Mouse (Mus musculus) hindlimb bud, embryonic 11.5 days (tissue): ENCODE data around the gene Cd82.

Experiments used
- DNase-seq: peaks from one replicate; pipeline ENCODE4 v3.0.0-alpha.2; 2012; ENCODE audit warnings: low read depth, low spot score; ENCODE audit errors: extremely low spot score

The Cd82 gene

DNA sequence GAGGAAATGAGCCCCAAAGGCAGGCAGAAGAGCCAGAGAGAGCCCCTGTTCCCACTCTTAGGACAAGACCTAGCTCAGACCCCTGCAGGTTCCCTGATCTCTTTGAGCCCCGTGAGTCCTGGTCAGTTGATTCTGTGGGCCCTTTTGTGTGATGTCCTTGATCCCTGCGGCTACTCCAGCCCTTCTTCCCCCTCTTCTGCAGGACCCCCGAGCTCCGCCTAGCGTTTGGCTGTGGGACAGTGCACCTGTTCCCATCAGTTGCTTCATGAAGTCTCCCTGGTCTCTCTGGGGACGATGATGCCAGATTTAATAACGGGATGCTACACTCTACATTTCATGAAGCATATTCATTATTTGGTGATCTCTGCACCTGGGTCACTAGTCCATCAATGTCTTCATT, 6.2 kb upstream of the Cd82 start:
- no peak for DNase-seq

DNA sequence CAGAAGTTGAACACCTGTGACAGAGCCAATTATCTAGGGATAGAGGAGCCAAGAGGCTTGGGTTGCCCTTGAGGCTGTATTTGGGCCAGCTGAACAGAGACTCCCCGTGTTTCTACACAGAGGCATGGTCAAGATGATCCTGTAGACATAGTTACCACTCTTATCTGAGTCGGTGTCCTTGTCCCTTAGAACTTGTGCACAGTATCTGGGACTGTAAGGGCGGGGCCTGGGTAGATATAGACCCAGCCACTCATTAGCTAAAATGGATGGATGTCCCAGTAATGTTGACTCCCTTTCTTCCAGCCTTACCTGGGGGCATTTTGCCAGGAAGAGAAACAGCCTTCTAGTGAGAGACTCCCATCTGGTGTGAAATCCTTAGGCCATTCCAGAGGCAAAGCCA, 3.4 kb upstream of the Cd82 start:
- DNase-seq = no peak

DNA sequence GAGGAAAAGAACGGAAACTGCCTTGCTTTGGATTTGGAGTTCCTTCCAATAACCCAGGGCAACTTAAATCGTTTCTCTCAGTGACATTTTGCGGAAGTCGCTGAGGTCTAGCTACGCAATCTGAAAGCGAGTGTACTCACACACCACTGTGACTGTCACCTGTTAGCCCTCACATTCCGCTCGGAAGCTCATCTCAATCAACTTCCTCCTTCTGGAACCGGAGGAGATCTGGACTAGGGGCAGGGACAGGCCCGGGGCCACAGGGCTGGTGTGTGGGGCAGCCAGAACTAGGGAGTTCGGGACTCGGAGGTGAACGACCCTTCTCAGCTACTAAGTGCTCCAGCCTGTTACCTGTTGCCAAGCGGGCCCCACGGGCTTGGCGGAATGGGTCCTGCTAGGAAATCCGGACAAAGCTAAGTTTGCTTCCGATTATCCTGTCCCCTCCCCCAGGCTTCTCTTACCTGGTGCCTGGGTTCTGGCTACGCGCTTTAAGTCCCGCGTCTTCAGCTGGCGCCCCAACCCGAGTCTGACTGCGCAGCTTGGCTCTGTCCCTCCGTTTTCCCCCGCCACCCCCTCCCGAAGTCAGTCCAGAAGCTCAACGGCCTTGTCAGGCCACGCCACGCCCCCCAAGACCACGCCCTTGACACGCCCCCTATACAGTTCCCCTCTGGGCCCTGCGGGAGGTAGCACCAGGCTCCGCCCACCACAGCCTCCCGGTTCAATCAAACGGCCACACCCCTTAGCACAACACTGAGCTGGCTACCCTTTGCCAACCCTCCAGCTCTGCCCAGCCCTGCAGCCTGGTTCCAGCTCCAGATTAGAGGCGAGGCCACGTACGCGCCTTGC, 848 bp downstream of the Cd82 start:
- DNase-seq = no peak

DNA sequence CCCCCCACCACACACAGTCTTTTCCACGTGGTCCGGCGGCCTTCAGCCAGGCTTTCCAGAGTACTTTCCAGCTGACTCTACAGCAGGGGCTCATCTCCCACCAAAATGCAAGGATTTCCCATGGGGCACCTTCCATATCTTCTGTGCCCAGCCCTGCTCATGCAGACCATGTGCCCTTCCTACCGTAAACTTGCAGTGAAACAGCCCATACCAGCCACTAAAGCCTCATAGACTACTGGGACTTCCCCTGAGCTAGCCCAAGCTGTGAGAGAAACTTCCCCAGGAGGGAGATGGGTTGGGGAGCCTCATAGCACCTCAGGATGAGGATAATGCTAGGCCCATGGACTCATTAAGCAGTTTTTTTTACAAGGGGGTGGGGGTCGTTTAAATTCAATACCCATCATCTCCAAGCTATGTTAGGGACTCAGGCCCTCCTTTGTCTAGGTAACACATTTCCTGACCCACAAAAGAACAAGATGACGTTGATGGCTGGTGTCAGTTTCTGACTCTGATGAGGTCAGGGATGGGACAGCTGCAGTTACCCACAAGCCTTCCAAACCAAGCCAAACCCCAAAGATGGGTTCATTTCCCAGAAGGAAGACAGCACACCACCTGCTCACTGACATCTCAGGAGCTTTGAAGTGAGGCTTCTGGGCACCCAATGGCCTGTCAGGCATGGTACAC, 2.0 kb downstream of the Cd82 start:
- no peak for DNase-seq

DNA sequence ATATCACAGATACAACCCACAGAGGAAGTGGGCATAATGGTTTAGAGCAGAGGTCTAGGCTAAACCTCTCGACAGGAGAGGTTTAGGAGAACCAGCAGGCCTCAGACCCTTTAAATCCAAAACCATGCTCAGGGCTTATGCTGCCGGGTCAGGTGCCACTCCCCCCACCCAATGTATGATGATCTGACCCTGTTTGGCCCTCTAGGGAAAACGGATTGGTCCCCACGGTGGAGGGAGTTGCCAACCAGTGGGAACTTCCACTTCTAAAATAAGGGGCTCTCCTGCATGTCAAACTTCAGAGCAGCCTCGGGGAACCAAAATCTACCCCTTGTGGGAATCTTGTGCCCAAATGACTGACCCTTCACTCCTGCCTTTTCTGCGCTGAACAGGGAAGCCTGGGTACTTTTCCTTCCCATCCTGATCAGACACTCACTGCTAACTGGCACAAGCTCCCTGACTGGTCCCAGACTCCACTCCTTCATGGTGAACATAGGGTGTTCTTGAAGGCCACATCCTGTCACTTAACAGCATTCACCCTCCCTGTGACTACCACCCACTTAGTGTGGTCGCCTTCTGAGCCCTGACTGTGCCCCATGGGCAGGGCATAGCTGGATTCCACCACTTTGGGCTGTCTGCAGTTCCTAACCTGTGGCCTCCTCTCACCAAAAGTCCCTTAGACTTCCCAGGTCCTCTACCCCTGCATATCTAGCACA, 3.6 kb downstream of the Cd82 start:
- DNase-seq = no peak

DNA sequence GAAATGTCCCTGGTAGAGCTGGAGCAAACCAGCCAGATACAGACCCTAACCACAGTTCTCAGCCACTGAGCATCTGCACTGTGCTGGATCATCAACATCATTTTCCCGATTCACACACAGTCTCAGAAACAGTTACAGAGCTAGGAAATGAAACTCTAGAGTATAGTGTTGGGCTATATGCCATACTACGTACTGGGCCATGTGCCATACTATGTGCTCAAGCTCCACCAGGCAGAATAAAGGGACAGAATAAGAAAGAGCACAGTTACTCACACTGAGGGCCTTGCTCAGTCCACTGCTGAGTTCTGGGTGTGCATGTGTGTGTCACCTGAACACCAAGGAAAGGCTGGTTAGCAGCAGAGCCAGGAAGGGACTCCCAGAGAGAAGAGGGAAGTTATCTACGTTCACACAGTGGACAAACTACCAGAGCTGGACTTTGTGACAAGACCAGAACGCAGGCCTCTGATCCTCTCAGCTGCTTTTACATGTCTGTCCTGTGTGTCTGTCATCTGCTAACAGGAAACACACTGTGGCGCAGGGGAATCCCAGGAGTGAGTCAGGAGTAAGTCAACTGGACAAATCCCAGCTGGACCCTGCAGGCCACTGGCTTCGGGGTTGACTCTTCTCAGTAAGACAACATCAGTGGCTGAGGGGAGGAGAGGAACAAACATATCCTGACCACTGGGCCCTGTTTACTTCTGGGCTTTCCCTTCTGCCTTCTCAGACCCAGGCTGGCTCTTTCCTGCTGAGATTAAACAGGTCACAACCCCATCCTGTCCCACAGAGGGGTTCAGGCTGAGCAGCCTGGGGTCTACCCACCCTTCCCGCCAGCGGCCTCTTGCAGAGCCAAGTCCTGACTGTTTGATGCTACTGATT, 4.4 kb downstream of the Cd82 start:
- DNase-seq = no peak

DNA sequence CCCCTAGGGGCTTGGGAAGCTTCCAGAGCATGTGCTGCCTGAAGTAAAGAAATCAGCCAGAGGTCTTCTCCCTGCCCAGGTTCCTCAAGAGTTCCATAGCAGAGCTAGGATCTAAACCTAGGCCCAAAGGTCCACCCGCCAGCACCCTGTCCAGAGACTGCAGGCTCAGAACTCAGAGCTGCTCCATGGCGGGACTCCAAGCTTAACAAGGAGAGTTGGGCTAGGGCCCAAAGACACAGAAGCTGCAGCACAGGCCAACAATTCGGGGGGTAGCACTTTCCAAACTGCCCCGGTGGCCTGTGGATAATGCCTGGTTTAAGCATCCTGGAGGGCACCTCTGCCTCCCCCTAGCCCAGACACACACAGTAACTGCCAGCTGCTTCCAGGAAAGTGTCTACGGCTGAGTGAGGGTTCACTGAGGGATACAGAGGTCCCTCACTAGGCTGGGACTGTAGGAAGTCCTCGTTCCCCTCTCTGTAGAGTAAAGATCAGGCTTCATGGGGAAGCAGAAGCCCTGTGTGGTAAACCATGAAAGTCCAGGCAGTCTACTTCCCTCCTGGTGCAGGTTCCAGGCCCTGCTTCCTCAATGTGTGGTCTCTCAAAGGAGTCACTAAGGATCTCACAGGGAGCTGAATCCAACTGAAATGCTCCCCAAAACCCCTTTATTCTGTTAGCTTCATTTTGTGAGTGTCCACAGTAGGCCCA, 5.4 kb downstream of the Cd82 start:
- no peak for DNase-seq

DNA sequence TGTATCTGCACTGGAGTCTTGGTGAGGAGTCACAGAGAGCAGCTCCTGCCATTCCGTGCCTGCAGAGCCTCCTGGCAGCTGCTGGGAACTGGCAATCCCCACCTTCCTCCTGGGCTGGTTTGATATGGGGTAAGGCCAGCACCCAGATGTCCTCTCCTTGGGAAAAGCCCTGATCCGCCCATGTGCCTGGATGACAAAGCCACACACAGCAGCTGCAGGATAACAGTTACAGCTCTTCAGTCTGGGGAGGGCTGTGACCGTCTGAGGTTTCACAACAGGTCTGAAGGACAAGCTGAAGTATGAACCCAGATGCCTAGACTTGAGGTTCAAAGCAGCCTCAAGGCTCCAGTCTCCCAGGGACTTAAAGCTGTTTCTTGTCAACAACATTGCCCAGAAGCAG, 6.8 kb downstream of the Cd82 start:
- DNase-seq = no peak

DNA sequence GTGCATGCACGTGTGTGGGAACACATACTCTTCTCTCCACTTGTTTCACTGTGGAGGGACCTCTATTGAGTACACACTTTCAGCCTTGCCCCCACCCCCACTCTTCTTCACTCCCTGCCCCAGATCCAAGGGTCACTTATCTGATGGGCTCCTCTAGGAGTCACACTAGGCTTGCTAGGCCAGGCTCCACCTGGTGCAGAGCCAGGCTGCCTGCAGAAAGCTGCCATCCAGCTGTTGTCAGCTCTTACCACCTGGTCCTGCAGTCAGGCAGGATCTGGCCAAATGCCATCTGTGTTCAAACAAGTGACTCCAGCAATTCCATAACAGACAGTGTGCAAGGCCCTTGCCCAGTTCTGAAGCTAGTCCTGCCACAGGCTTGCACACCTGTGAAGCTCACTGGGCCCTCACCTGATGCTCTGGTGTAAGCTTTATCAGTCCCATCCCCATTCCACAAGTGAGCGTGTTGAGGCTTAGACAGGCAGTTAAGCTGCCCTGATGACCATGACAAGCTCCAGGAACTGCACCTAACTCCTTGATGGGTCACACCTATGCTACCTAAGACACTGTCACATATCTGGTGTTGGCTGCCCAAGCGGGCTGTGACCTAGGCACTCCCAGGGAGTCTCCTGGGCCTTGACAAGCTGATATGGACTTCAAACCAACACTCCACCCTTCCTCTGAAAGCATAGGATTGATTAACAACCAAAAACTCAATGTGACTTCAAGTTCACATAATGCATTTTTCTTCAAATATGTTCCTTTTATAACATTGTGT, 7.9 kb downstream of the Cd82 start:
- no peak for DNase-seq

DNA sequence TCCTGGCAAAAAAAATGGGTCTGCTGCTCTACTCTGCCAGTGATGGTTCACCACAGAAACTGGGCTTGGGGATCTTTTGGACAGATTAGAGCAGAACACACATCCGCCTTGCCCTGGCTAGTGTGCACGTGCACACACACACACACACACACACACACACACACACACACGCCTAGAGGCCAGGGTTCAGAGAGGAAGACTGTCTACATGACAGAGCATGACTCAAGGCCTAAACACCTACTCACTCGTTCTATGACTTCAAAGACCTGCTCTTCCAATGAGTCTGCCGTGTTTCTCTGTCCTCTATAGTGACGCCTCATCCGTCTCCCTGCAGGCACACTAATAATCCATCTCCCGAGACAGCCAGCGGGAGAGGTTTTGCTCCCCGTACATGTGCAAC, 8.6 kb downstream of the Cd82 start:
- DNase-seq = no peak

DNA sequence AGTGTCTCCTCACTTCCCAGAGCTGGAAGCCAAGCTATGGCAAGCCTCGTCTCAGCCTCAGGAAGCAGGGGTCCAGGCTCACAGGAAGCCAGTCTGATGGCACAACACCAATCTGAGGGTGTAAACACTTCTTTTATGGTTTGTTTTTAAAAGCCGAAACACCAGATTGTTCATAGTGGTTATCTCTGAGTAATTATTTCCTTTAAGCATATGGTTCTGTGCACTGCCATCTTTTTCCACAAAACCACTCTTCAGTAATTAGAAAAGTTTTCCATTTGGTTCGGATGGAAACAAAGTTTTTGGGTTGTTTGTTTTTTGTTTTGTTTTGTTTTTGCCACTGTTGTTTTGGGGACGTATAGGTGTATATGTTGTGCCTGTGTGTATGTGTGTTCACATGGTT, 9.9 kb downstream of the Cd82 start:
- DNase-seq = no peak

DNA sequence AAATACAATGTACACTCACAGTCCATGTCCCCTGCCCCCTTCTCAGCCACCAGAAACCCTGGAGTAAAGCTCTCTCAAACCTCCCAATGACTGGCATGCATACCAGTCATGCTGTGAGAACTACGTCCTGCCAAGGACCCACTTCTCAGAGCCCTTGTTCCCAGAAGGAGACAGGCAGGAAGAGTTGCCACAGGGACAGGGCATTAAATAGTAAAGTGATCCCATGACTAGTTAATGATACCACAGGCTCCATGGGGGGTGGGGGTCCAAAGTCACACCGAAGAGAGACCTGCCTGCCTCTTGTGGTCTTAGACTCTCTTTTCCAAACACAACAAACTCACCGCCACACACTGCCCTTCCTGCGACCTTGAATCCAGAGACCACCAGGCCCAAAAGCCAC, 10.4 kb downstream of the Cd82 start:
- no peak for DNase-seq

DNA sequence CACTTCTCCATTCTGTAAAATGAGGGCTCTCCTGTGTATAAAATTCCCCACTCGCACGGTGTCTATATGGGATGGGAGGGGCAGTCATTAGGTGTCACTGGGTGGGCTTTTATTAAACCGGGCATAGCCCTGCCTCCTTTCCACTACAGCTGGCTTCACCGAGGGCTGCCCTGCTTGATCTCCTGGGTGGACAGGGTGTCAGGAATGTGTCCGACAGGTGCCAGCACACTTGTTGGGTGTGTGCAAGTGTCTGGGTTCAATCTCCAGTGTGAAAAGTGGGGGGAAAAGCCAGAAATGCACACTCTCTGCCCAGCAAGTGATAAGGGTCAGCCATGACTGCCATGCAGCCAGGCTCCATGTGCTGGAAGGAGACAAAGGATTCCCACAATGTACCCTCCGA, 10.9 kb downstream of the Cd82 start:
- DNase-seq = no peak

DNA sequence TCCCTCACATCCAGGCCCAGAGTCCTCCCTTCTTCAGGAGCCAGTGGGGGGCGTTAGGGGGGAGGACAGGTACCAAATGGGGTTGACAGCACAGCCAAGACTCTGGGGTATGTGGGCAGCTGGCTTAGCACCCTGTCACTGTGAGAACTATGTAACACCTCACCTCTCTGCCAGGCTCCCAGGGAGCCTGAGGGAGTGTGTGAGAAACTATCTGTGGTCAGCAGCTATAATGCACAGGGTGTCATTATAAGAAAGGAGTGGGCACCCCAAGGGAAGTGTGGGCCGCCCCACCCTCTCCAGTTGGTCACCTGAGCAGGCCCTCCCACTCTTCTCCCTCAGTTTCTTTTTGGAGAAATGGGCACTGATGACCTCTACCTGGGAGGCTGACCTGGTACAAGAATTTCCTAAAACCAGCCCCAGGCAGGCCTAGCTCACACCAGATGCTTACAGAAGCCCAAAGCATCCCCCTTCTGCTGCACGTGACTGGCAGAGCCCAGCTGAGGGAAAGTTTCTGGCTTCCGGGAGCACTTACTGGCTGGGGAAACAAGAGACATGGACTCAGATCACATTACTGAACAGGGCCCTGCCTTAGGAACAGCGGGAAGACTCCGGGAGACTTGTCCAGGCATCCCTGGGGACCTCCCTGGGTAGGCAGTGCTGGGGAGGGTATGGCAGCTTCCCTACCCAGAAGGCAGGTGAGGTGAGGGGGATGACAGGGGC, 11.6 kb downstream of the Cd82 start:
- DNase-seq = no peak

DNA sequence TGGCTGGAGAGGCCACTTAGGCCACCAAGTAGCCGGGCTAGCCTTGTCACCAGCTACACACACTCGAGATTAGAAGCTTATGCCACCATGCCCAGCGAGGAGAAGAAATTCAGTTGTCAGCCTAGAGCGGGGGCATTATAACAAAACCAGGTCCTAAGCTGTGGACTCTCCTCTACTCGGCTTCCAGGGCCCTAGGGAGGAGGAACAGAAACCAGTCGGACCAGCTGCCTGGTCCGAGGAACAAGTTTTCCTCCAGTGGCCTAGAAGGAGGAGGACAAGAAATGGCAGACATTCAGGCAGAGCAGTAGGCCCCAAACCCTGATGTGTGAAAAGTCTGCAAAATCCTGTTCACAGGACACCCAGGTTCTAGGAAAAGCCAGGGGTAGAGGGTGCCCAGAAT, 12.2 kb downstream of the Cd82 start:
- no peak for DNase-seq

DNA sequence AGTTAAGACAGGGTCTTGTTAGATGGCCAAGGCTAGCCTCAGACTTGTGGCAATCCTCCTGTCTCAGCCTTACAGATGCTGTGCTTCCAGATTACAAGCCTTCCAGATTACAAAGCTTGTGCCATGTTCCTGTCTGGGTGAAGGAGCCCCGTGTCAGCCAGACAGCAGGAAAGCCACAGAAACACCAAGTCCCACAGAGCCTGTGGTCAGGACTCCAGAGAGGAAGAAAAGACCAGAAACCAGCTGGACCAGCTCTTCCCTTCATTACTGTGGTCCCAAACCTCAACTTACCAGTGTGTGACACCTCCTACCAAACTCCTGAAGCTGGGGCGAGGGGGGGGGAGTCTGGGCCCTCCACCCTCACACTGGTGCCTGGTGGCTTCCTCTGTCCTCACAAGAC, 13.3 kb downstream of the Cd82 start:
- DNase-seq = no peak

DNA sequence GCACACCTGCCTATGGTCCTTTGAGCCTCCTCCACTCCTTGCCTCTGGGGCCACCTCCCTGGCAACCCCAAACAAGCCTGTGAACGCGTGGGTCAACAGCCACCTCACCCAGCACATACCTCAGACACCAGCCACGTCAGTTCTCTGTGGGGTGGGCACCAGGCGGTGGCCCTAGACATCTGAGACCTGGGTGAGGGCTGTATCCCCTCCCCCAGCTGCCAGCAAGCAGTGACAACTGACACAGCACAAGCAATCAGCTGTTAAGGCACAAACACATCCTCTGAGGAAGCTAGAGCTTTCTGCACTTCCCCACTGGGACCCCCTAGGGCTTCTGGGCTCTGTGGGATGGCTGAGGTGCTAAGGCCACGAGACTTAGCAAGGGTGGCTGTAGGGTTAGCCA, 14.2 kb downstream of the Cd82 start:
- DNase-seq = no peak

DNA sequence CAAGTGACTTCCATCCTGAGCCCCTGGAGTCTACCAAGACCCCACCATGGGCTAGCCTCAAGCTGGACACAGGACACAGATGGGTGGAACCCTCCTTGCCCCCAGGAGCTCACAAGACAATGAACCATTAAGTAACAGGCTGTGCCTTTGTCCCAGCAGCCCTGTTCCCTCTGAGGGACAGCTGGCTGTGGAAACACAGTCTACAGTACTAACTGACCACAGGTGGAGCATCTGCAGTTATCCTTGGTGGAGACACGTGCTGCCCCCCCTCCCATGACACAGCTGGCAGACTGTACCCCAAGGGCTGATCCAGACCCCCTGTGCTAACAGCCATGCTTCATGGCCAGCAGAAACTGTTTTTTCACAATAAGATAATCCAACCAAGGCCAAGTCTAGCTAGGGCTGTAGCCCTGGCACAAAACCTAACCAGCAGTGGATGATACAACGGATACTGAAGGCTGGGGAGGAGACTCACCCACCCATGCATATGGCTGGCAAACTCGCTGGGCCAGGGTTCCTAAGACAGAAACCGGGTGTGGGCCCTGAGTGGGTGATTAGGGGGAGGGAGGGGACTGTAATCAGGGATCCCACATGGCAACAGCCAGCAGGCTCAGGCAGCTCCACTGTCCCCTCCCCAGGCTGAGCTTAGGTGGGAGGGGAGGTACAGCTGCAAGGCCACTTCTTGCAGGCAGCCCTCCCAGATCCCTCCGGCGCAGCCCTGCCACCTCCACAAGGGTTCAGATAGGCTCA, 15.3 kb downstream of the Cd82 start:
- no peak for DNase-seq
